ENCODE assay signal across 24 mouse cellular contexts in the genomic region with DNA sequence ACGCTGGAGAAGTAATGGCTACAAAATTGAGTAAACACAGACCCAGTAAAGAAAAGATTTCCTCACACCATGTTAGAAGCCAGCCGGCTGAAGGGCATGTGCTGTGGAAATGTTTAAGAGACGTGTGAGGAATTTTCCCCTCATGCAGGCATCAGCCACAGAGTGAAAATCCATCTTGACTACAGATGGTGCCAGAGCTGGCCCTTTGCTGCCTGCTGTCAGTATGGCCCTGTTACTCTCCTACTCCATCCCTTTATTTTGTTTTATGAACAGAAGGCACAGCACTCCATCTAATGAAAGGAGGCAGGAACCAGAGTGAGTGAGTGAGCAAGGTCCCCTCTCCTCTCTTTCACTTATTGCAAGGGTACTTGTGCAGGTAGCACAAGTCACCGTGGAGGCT. TPM values are rescaled to one million over a fixed set of nuclear protein-coding genes. Genes with fewer than 3 reads are reported as not detected.
DNase-seq lines count a peak whose midpoint lies in the region; ATAC-seq lines count a peak whose summit lies in the region.
"Had no signal": no experiment of that assay in that cellular context is flagged by ENCODE, and none has a peak within 500 bp of the region (broad histone marks: within the 10 kb centered on the region; RNA-seq: fewer than 3 reads in every experiment).

No protein-coding gene starts in this region.

- no peak overlapping the region for H3K4me2 ChIP-seq in forebrain, embryonic 14.5 days (ENCODE audit: low read length)
- no peak overlapping the region for H3K4me2 ChIP-seq in forebrain, embryonic 12.5 days
- H3K4me2 ChIP-seq: embryonic facial prominence, embryonic 12.5 days; heart, embryonic 11.5 days; heart, embryonic 15.5 days; hindbrain, embryonic 13.5 days had no signal

- no peaks in the 10 kb centered on the region for H3K9me3 ChIP-seq in forebrain, embryonic 14.5 days (replicated peaks; ENCODE audit: control insufficient read depth, low read length)
- no peaks in the 10 kb centered on the region for H3K9me3 ChIP-seq in forebrain, embryonic 12.5 days
- H3K9me3 ChIP-seq: embryonic facial prominence, embryonic 12.5 days; heart, embryonic 15.5 days; hindbrain, embryonic 13.5 days had no signal

- peaks cover 11% of the 10 kb centered on the region for H3K27me3 ChIP-seq in forebrain, embryonic 14.5 days (replicated peaks; ENCODE audit: control insufficient read depth, insufficient read depth, low read length)
- H3K27me3 ChIP-seq in forebrain, embryonic 12.5 days, result peaks cover 27% of the 10 kb centered on the region

- peaks cover 2% of the 10 kb centered on the region; the same call in 1 of the 2 replicates for H3K4me1 ChIP-seq in forebrain, embryonic 14.5 days (ENCODE audit: control insufficient read depth, insufficient read depth, low read length)
- peaks cover 8% of the 10 kb centered on the region; the same call in 1 of the 2 replicates for H3K4me1 ChIP-seq in forebrain, embryonic 12.5 days
- H3K4me1 ChIP-seq: embryonic facial prominence, embryonic 12.5 days had no signal

- no peaks in the 10 kb centered on the region for H3K36me3 ChIP-seq in forebrain, embryonic 14.5 days (ENCODE audit: control insufficient read depth, insufficient read depth, low read length)
- H3K36me3 ChIP-seq in forebrain, embryonic 12.5 days (replicated peaks), result no peaks in the 10 kb centered on the region
- H3K36me3 ChIP-seq: embryonic facial prominence, embryonic 12.5 days; heart, embryonic 15.5 days; hindbrain, embryonic 13.5 days had no signal

- DNase-seq in forebrain, embryonic 14.5 days (ENCODE audit: low spot score), result no peak
- peak; percentile 1 to 13 for DNase-seq in layer of hippocampus, adult 18-20 months (ENCODE audit: low spot score in 2 of 2)
- no peak for DNase-seq in layer of hippocampus, adult 11-12 months (ENCODE audit: low spot score)
- peak; percentile 21 for DNase-seq in adipocyte (ENCODE audit: low spot score)
- DNase-seq in thymus, adult 18-20 months, result no peak
- no peak for DNase-seq in embryo, embryonic 10 days (ENCODE audit: low spot score)
- DNase-seq: adrenal gland, postnatal 10 days; cerebellum, adult 2 months; cerebellum, postnatal 14 days; gastrocnemius, postnatal 10 days; heart, adult 2 months; heart, postnatal 14 days; kidney, adult 11 months had no signal

- WGBS in forebrain, embryonic 14.5 days, result 78% methylated on average over 4 of the region's 4 CpGs
- 80% methylated on average over 4 of the region's 4 CpGs for WGBS in forebrain, embryonic 12.5 days

- no peak overlapping the region for H3K9ac ChIP-seq in forebrain, embryonic 14.5 days (ENCODE audit: low read length)
- H3K9ac ChIP-seq in forebrain, embryonic 12.5 days, result no peak overlapping the region
- H3K9ac ChIP-seq: embryonic facial prominence, embryonic 12.5 days; heart, embryonic 15.5 days; hindbrain, embryonic 13.5 days had no signal

- H3K27ac ChIP-seq in forebrain, embryonic 14.5 days (ENCODE audit: low read depth, low read length), result no peak overlapping the region
- H3K27ac ChIP-seq in forebrain, embryonic 12.5 days, result no peak overlapping the region
- H3K27ac ChIP-seq: embryonic facial prominence, embryonic 12.5 days; heart, adult 2 months; heart, embryonic 15.5 days; hindbrain, embryonic 13.5 days; hindbrain, postnatal 0 days had no signal

- peak; percentile 32 for ATAC-seq in forebrain, embryonic 14.5 days
- ATAC-seq in forebrain, embryonic 12.5 days (ENCODE audit: low FRiP score), result no peak
- ATAC-seq: hindbrain, postnatal 0 days had no signal

- no peak overlapping the region for H3K4me3 ChIP-seq in forebrain, embryonic 14.5 days (ENCODE audit: low read depth, low read length)
- no peak overlapping the region for H3K4me3 ChIP-seq in forebrain, embryonic 12.5 days (replicated peaks)
- H3K4me3 ChIP-seq: embryonic facial prominence, embryonic 12.5 days; heart, adult 2 months; heart, embryonic 15.5 days; hindbrain, embryonic 13.5 days had no signal

RNA-seq across cellular contexts. Expression of gene Ereg, which starts 2.1 kb away (rescaled TPM):
- not detected in 2 replicates for polyA plus RNA-seq in forebrain, embryonic 14.5 days (2014; fragmentation: Nextera tagmentation; extraction: Ambion mirVana)
- polyA plus RNA-seq in forebrain, embryonic 12.5 days (2016; fragmentation: Nextera tagmentation; extraction: Ambion mirVana), result not detected in 2 replicates
- not detected for total RNA-seq in layer of hippocampus, adult 18-20 months (2021)
- total RNA-seq: common myeloid progenitor, adult 5-6 weeks; hematopoietic stem cell, adult 5-6 weeks; hindbrain, postnatal 0 days had no signal
- polyA plus RNA-seq: cerebellum, adult 2 months; embryonic facial prominence, embryonic 12.5 days; frontal cortex, adult 2 months; heart, embryonic 11.5 days; hindbrain, embryonic 13.5 days; hindbrain, postnatal 0 days had no signal

RNA-seq across cellular contexts. Expression of gene Epgn, which starts 45.1 kb away (rescaled TPM):
- polyA plus RNA-seq in forebrain, embryonic 14.5 days (2014; fragmentation: Nextera tagmentation; extraction: Ambion mirVana), result 0.16 and 0.25 TPM in 2 replicates
- 0.15 TPM in 1 of 2 replicates, not detected in the other for polyA plus RNA-seq in forebrain, embryonic 12.5 days (2016; fragmentation: Nextera tagmentation; extraction: Ambion mirVana)
- under 1 TPM; 0.35 to 0.58 TPM for total RNA-seq in layer of hippocampus, adult 18-20 months (2021)
- total RNA-seq: adrenal gland, postnatal 10 days; common myeloid progenitor, adult 5-6 weeks; ES-E14; hematopoietic stem cell, adult 5-6 weeks had no signal
- polyA plus RNA-seq: hindbrain, embryonic 13.5 days; hindbrain, postnatal 0 days; intestine, embryonic 14.5 days had no signal

Comparison
In these comparisons a context has a peak if more than half of its experiments do, and no peak if none do; other contexts are left out.
1. DNase-seq: peak in layer of hippocampus, adult 18-20 months (2 of 2) and adipocyte (single experiment); none in forebrain, embryonic 14.5 days (single experiment), layer of hippocampus, adult 11-12 months (single experiment), thymus, adult 18-20 months (0 of 2) and embryo, embryonic 10 days (single experiment).